In genomic region chr4:140713480-140714365, GRCm38 (mm10) we compare ENCODE assay signal across 8 mouse cellular contexts. TPM values are rescaled to one million over a fixed set of nuclear protein-coding genes. Genes with fewer than 3 reads are reported as not detected.
DNase-seq lines count a peak whose midpoint lies in the region; ATAC-seq and TF ChIP-seq lines count a peak whose summit lies in the region.

No protein-coding gene starts in this region.

- H3K27ac ChIP-seq in bone marrow, adult 2 months (ENCODE audit: control insufficient read depth, insufficient read depth, low read depth, low read length, poor library complexity) = no peak overlapping the region
- H3K27ac ChIP-seq in heart, embryonic 12.5 days (ENCODE audit: poor library complexity, severe bottlenecking) = peak overlapping the region; percentile 2; the same call in 1 of the 2 replicates
- H3K27ac ChIP-seq in kidney, postnatal 0 days = peak overlapping the region; percentile 42; the same call in 1 of the 2 replicates
- peak overlapping the region; percentile 45; the same call in 1 of the 2 replicates for H3K27ac ChIP-seq in liver, embryonic 11.5 days (ENCODE audit: low read depth, low read length)

- ATAC-seq in erythroblast, adult 5-6 weeks (replicated peaks; ENCODE audit: low FRiP score, poor library complexity, severe bottlenecking) = peak; percentile 79
- ATAC-seq in heart, embryonic 12.5 days (ENCODE audit: insufficient number of reproducible peaks, low FRiP score) = peak; percentile 83
- ATAC-seq in kidney, postnatal 0 days (replicated peaks; ENCODE audit: low FRiP score, low read depth) = peak; percentile 79
- ATAC-seq in liver, embryonic 11.5 days (replicated peaks; ENCODE audit: low FRiP score) = peak; percentile 44

- peak; percentile 76 for DNase-seq in 416B (ENCODE audit: low read depth)
- peak; percentile 94 for DNase-seq in kidney, postnatal 0 days (ENCODE audit: low spot score)
- peak; percentile 77 for DNase-seq in liver, embryonic 11.5 days (ENCODE audit: low spot score)
- peak; percentile 90 for DNase-seq in naive thymus-derived CD4-positive, alpha-beta T cell, adult 2 months (ENCODE audit: low read depth)
- peak; percentile 91 for DNase-seq in splenic B cell, adult 2 months (ENCODE audit: low read depth, low spot score)

- H3K27me3 ChIP-seq in heart, embryonic 12.5 days (replicated peaks) = no peaks in the 10 kb centered on the region
- no peaks in the 10 kb centered on the region for H3K27me3 ChIP-seq in kidney, postnatal 0 days (ENCODE audit: insufficient read depth, low read length)
- H3K27me3 ChIP-seq in liver, embryonic 11.5 days (replicated peaks; ENCODE audit: control insufficient read depth, insufficient read depth, low read length) = no peaks in the 10 kb centered on the region
- H3K27me3 ChIP-seq in splenic B cell, adult 2 months (ENCODE audit: control insufficient read depth, insufficient read depth, low read length, poor library complexity, severe bottlenecking) = no peaks in the 10 kb centered on the region

- no peak for TF ChIP-seq POLR2A in bone marrow, adult 2 months (IDR thresholded peaks at IDR 0.05; ENCODE audit: borderline replicate concordance, control insufficient read depth, low read depth, low read length)

- H3K36me3 ChIP-seq in heart, embryonic 12.5 days = peaks cover 90% of the 10 kb centered on the region
- H3K36me3 ChIP-seq in kidney, postnatal 0 days (ENCODE audit: insufficient read depth, low read length) = peaks cover 81% of the 10 kb centered on the region
- peaks cover 80% of the 10 kb centered on the region for H3K36me3 ChIP-seq in liver, embryonic 11.5 days (ENCODE audit: control insufficient read depth, insufficient read depth, low read length)
- H3K36me3 ChIP-seq in splenic B cell, adult 2 months (ENCODE audit: control insufficient read depth, insufficient read depth, low read length, poor library complexity, severe bottlenecking) = peaks cover 37% of the 10 kb centered on the region

- no peak overlapping the region for H3K4me3 ChIP-seq in bone marrow, adult 2 months (replicated peaks; ENCODE audit: control insufficient read depth, low read depth, low read length)
- no peak overlapping the region for H3K4me3 ChIP-seq in heart, embryonic 12.5 days
- H3K4me3 ChIP-seq in kidney, postnatal 0 days (replicated peaks; ENCODE audit: low read depth, low read length) = no peak overlapping the region
- no peak overlapping the region for H3K4me3 ChIP-seq in liver, embryonic 11.5 days (ENCODE audit: low read depth, low read length)

- no peaks in the 10 kb centered on the region for H3K4me1 ChIP-seq in bone marrow, adult 2 months (ENCODE audit: control insufficient read depth, insufficient read depth, low read length)
- H3K4me1 ChIP-seq in heart, embryonic 12.5 days (replicated peaks) = peaks cover 32% of the 10 kb centered on the region
- H3K4me1 ChIP-seq in kidney, postnatal 0 days (replicated peaks; ENCODE audit: insufficient read depth, low read length) = peaks cover 5% of the 10 kb centered on the region; the same call in 1 of the 2 replicates
- H3K4me1 ChIP-seq in liver, embryonic 11.5 days (replicated peaks; ENCODE audit: control insufficient read depth, insufficient read depth, low read length) = peaks cover 14% of the 10 kb centered on the region

- TF ChIP-seq CTCF in bone marrow, adult 2 months (IDR thresholded peaks at IDR 0.05; ENCODE audit: control insufficient read depth, insufficient read depth, low read length) = peak; percentile 99
- TF ChIP-seq CTCF in kidney, postnatal 0 days (IDR thresholded peaks at IDR 0.05; ENCODE audit: low read depth) = peak; percentile 99

- no peak overlapping the region for H3K4me2 ChIP-seq in heart, embryonic 12.5 days
- no peak overlapping the region for H3K4me2 ChIP-seq in kidney, postnatal 0 days (ENCODE audit: low read length)
- H3K4me2 ChIP-seq in liver, embryonic 11.5 days = no peak overlapping the region

- WGBS in bone marrow, adult 2 months = 60% methylated on average over 29 of the region's 29 CpGs
- 51% methylated on average over 29 of the region's 29 CpGs for WGBS in heart, embryonic 12.5 days
- WGBS in kidney, postnatal 0 days = 49% methylated on average over 29 of the region's 29 CpGs
- 62% methylated on average over 29 of the region's 29 CpGs for WGBS in liver, embryonic 11.5 days

- no peak overlapping the region for H3K9ac ChIP-seq in heart, embryonic 12.5 days
- no peak overlapping the region for H3K9ac ChIP-seq in kidney, postnatal 0 days (ENCODE audit: low read depth, low read length)
- H3K9ac ChIP-seq in liver, embryonic 11.5 days (ENCODE audit: low read depth, low read length) = no peak overlapping the region

- no peaks in the 10 kb centered on the region for H3K9me3 ChIP-seq in heart, embryonic 12.5 days (replicated peaks)
- no peaks in the 10 kb centered on the region for H3K9me3 ChIP-seq in kidney, postnatal 0 days (replicated peaks; ENCODE audit: low read length)
- H3K9me3 ChIP-seq in liver, embryonic 11.5 days (ENCODE audit: control insufficient read depth, low read length) = no peaks in the 10 kb centered on the region

RNA-seq across cellular contexts. Expression of gene Rcc2, which starts 13.4 kb away (rescaled TPM):
- polyA plus RNA-seq in bone marrow, adult 2 months (2011; ENCODE audit: insufficient read depth, insufficient read length, low replicate concordance, missing spikeins) = 92.8 and 105 TPM in 2 replicates
- 10.6 and 17.8 TPM in 2 replicates for total RNA-seq in erythroblast, adult 5-6 weeks (2015; ENCODE audit: low replicate concordance)
- total RNA-seq in erythroblast, adult 5-6 weeks (2017; ENCODE audit: low replicate concordance) = 21.0 and 24.1 TPM in 2 replicates
- polyA plus RNA-seq in heart, embryonic 12.5 days (2016; fragmentation: Nextera tagmentation; extraction: Ambion mirVana) = 38.5 and 40.6 TPM in 2 replicates
- 25.6 and 35.6 TPM in 2 replicates for polyA plus RNA-seq in kidney, postnatal 0 days (2015; fragmentation: Nextera tagmentation; extraction: Ambion mirVana)
- 66.7 and 74.5 TPM in 2 replicates for polyA plus RNA-seq in liver, embryonic 11.5 days (2014; fragmentation: Nextera tagmentation; extraction: Ambion mirVana)

RNA-seq across cellular contexts. Expression of gene Padi6, which starts 28.7 kb away (rescaled TPM):
- not detected in 2 replicates for polyA plus RNA-seq in bone marrow, adult 2 months (2011; ENCODE audit: insufficient read depth, insufficient read length, low replicate concordance, missing spikeins)
- total RNA-seq in erythroblast, adult 5-6 weeks (2015; ENCODE audit: low replicate concordance) = not detected in 2 replicates
- not detected in 2 replicates for total RNA-seq in erythroblast, adult 5-6 weeks (2017; ENCODE audit: low replicate concordance)
- polyA plus RNA-seq in heart, embryonic 12.5 days (2016; fragmentation: Nextera tagmentation; extraction: Ambion mirVana) = not detected in 2 replicates
- 0.07 TPM in 1 of 2 replicates, not detected in the other for polyA plus RNA-seq in kidney, postnatal 0 days (2015; fragmentation: Nextera tagmentation; extraction: Ambion mirVana)
- polyA plus RNA-seq in liver, embryonic 11.5 days (2014; fragmentation: Nextera tagmentation; extraction: Ambion mirVana) = not detected in 2 replicates

RNA-seq across cellular contexts. Expression of gene Arhgef10l, which starts 47.9 kb away (rescaled TPM):
- polyA plus RNA-seq in bone marrow, adult 2 months (2011; ENCODE audit: insufficient read depth, insufficient read length, low replicate concordance, missing spikeins) = 7.0 and 11.0 TPM in 2 replicates
- total RNA-seq in erythroblast, adult 5-6 weeks (2015; ENCODE audit: low replicate concordance) = 1.5 and 7.3 TPM in 2 replicates
- total RNA-seq in erythroblast, adult 5-6 weeks (2017; ENCODE audit: low replicate concordance) = 2.6 and 4.5 TPM in 2 replicates
- 20.1 and 21.0 TPM in 2 replicates for polyA plus RNA-seq in heart, embryonic 12.5 days (2016; fragmentation: Nextera tagmentation; extraction: Ambion mirVana)
- 21.2 and 22.2 TPM in 2 replicates for polyA plus RNA-seq in kidney, postnatal 0 days (2015; fragmentation: Nextera tagmentation; extraction: Ambion mirVana)
- polyA plus RNA-seq in liver, embryonic 11.5 days (2014; fragmentation: Nextera tagmentation; extraction: Ambion mirVana) = 5.0 and 6.7 TPM in 2 replicates
